Mouse (Mus musculus) right cerebral cortex, postnatal 36 days (tissue): ENCODE data around the gene Ptprh.
"Not testable (repeated sequence)": the region's sequence is repeated elsewhere in the genome, so short reads cannot be mapped to it uniquely, and the experiment has no call there.

Experiments used
- DNase-seq, 2 experiments: peaks; one replicate each; pipeline ENCODE4 v3.0.0; 2022; ENCODE audit warnings: low spot score in 2 of 2, mixed read lengths in 1 of 2

The Ptprh gene

GRCm38 (mm10) chr7:4602969-4603368, 872 bp downstream of the Ptprh start:
- no peak for DNase-seq

- DNase-seq, result not testable (repeated sequence)
Measured at GRCm38 (mm10) chr7:4597046-4597445, 6.8 kb downstream of the Ptprh start.

- DNase-seq, result not testable (repeated sequence)
Measured at GRCm38 (mm10) chr7:4581481-4581880, 22.4 kb downstream of the Ptprh start.

- not testable (repeated sequence) for DNase-seq
Measured at GRCm38 (mm10) chr7:4572361-4572760, 31.5 kb downstream of the Ptprh start.

- DNase-seq, result no peak
Measured at GRCm38 (mm10) chr7:4562660-4563059, 41.2 kb downstream of the Ptprh start.

- DNase-seq, result no peak
Measured at GRCm38 (mm10) chr7:4557167-4557560, 46.7 kb downstream of the Ptprh start.

GRCm38 (mm10) chr7:4556256-4557166, 47.3 kb downstream of the Ptprh start:
- peak; percentile 69 to 70 for DNase-seq

GRCm38 (mm10) chr7:4547221-4547641, 56.6 kb downstream of the Ptprh start, which contains the start of gene Syt5:
Gene Syt5, minus strand, starts transcription at chr7:4547541.
- DNase-seq, result peak; percentile 74 to 77

GRCm38 (mm10) chr7:4546591-4547131, 57.2 kb downstream of the Ptprh start:
- DNase-seq, result peak; percentile 96 to 97

- DNase-seq, result no peak
Measured at GRCm38 (mm10) chr7:4546050-4546449, 57.8 kb downstream of the Ptprh start.

GRCm38 (mm10) chr7:4542013-4542412, 61.8 kb downstream of the Ptprh start:
- DNase-seq, result no peak

GRCm38 (mm10) chr7:4541344-4541743, 62.5 kb downstream of the Ptprh start:
- no peak for DNase-seq

GRCm38 (mm10) chr7:4539019-4539418, 64.8 kb downstream of the Ptprh start:
- no peak for DNase-seq

- DNase-seq, result no peak
Measured at GRCm38 (mm10) chr7:4537181-4537580, 66.7 kb downstream of the Ptprh start.

GRCm38 (mm10) chr7:4536369-4536768, 67.5 kb downstream of the Ptprh start:
- no peak for DNase-seq

- no peak for DNase-seq
Measured at GRCm38 (mm10) chr7:4532005-4532729, 71.7 kb downstream of the Ptprh start, which contains the start of gene Dnaaf3. Gene Dnaaf3, minus strand, starts transcription at chr7:4532453.

- not testable (repeated sequence) for DNase-seq
Measured at GRCm38 (mm10) chr7:4530166-4530565, 73.7 kb downstream of the Ptprh start.

- no peak for DNase-seq
Measured at GRCm38 (mm10) chr7:4527302-4527689, 76.5 kb downstream of the Ptprh start.

- peak; percentile 55 to 70 for DNase-seq
Measured at GRCm38 (mm10) chr7:4526341-4527301, 77.2 kb downstream of the Ptprh start.

GRCm38 (mm10) chr7:4524212-4524922, 79.5 kb downstream of the Ptprh start, which contains the start of gene Tnni3:
Gene Tnni3, minus strand, starts transcription at chr7:4524229.
- DNase-seq, result not testable (repeated sequence)
